Mouse (Mus musculus) E14TG2a.4 (cell line): ENCODE measurements at regions not wholly inside any gene's neighbourhood (a gene's known extent, or its start where the extent isn't known, plus 50 kb on each side); places are given as distances from the start of the nearest gene placed in this dataset.

Experiments
- CTCF ChIP-seq: conservative IDR thresholded peaks from 2 replicates; pipeline ENCODE4 v1.5.1; 2014; ENCODE audit warnings: low read length
- NANOG ChIP-seq: IDR thresholded peaks from 2 replicates; pipeline ENCODE4 v1.6.1; 2014; ENCODE audit warnings: borderline replicate concordance, low read length, mixed read lengths
- POU5F1 ChIP-seq: IDR thresholded peaks from 2 replicates; pipeline ENCODE4 v1.6.1; 2014; ENCODE audit warnings: low read length, borderline replicate concordance

DNA sequence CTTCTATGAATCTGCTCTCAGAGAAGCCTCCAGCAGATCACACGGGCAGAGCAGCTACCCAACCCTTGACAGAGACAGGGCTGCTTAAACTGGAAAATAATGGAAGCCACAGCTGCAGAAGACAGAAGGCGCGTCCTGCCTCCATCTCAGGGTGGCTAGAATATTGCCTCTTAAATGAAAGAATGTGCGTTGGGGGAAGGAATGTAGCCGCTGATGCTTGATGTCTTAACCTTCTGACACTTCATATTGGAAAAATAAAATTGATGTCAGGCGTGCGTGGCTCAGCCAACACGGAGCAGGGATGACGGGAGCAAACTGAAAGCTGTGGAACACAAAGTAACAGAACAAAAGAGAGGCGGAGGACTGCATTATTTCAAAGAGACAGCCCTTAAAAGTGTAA, 114.6 kb upstream of the Ppm1h start:
- TF ChIP-seq CTCF (no peak), NANOG (no peak), POU5F1 (no peak)
